Mouse (Mus musculus): ENCODE results near the gene Trim54. TPM values are rescaled to one million over a fixed set of nuclear protein-coding genes. Genes with fewer than 3 reads are reported as not detected.

The Trim54 gene
- total RNA-seq, 2 experiments from 2014 or later, result 139 to 160 TPM

DNA sequence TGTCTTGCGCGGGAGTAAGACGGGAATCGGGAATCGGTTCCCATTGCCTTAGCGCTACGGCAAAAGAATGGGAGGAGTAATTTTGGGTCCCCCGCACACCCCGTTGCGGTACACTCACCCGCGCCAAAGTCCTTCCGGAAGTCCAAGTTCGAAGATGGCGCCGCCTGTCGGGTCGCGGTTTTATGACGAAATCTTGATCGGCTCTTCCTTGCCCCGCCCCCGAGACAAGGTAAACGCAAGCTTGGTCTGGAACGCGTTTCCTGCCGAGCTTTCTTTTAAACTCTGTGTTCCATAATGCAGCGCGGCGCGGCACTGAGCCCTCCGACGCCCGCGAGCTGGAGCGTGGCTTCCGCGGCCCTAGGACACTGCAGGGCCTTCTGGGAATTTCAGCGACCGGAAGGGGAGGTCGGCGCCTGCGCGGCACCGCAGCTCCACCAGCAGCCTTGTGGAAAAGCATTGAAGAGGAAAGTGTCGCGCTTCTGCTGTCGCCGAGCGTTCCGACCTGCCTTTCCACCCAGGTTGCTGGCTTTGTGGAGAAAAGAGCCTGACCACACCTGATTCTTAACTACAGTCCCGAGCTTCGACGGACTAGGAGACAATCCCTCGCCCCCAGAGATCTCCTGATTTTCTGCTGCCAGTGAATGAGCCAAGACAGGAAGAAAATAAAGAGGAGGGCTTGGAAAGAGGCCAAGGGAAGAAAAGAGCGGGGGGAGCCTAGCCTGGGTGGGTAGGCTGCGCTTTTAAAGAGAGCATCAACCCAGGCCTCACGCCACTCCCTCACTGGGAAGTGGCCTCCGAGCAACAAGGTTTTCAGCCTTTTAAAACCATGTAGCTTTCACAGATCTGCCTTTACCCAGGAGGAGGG is 63.5 kb downstream of the Trim54 start, which contains the start of the genes Gm29609 and Gtf3c2:
Gm29609 (minus strand) TSS at position 146 of the 865 bp plus-strand sequence.
Gtf3c2 (minus strand) TSS at position 379 of the 865 bp plus-strand sequence.
- DNase-seq (ENCODE audit: low spot score in 2 of 2), result peak; percentile 87 to 95

DNA sequence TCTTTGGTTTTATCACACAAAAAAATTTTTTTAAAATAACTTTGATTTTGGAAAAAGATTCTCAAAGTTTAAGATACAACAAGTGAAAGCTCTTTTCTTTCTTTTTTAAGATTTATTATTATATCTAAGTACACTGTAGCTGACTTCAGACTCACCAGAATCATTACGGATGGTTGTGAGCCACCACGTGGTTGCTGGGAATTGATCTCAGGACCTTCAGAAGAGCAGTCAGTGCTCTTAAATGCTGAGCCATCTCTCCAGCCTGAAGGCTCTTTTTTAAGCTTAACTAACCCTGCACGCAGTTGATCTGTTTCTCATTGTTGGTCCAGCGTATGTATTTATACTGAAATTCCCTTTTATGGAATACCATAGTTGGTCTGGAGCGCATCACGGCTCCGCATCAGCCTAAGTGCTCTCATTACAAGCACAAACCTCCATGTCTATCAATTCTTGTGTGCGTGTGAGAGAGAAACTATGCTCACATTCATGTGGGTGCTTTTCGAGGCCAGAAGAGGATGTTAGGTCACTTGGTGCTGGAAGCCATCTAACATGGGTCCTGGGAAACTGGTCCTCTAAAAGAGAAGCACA is 64.8 kb downstream of the Trim54 start:
- DNase-seq (ENCODE audit: low spot score in 2 of 2), result no peak

DNA sequence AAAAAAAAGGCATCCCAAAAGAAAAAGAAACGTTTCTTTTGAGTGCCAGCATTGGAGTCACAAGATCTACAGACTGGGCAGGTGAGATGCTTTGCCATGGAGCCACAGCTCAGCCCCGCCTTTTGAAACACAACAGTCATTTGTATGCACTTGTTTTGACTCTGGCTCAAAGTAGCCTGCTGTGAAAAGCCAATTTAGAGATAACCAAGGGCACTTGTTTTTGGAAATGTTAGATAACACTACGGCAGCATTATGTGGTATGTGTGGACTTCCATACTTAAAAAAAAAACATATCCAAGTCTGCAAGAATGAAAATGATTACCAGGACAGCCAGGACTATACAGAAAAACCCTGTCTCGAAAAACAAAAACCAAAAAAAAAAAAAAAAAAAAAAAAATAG is 67.2 kb downstream of the Trim54 start:
- no peak for DNase-seq (ENCODE audit: low spot score in 2 of 2)

Other genes starting within 250 kb of the Trim54 start
- gene Tmem214, start 248.7 kb upstream of the Trim54 start, total RNA-seq (2021), result 10 to 100 TPM; 56.9 to 58.3 TPM
- gene Agbl5, start 228.0 kb upstream of the Trim54 start, total RNA-seq (2021), result 10 to 100 TPM in 1 of 2 experiments, 1 to 10 TPM in 1; 8.3 to 10.0 TPM
- 100 to 1,000 TPM; 171 to 194 TPM for gene Ost4, start 208.9 kb upstream of the Trim54 start, total RNA-seq (2021)
- gene Emilin1, start 203.3 kb upstream of the Trim54 start, total RNA-seq (2021), result 100 to 1,000 TPM in 1 of 2 experiments, 10 to 100 TPM in 1; 86.8 to 104 TPM
- gene Khk, start 195.3 kb upstream of the Trim54 start, total RNA-seq (2021), result 10 to 100 TPM; 26.7 to 29.8 TPM
- 1 to 10 TPM; 9.5 to 10.0 TPM for gene Cgref1, start 171.1 kb upstream of the Trim54 start, total RNA-seq (2021)
- gene Preb, start 156.4 kb upstream of the Trim54 start, total RNA-seq (2021), result 10 to 100 TPM; 97.3 to 99.7 TPM
- under 1 TPM in 1 of 2 experiments, not detected in 1; 0.10 TPM for gene Tcf23, start 148.1 kb upstream of the Trim54 start, total RNA-seq (2021)
- gene Atraid, start 68.4 kb upstream of the Trim54 start, total RNA-seq (2021), result 100 to 1,000 TPM in 1 of 2 experiments, 10 to 100 TPM in 1; 92.4 to 102 TPM
- 10 to 100 TPM in 1 of 2 experiments, 1 to 10 TPM in 1; 8.2 to 13.8 TPM for gene Slc5a6, start 67.8 kb upstream of the Trim54 start, total RNA-seq (2021)
- 10 to 100 TPM; 40.4 to 41.0 TPM for gene Cad, start 61.9 kb upstream of the Trim54 start, total RNA-seq (2021)
- gene Dnajc5g, start 10.4 kb upstream of the Trim54 start, total RNA-seq (2021), result not detected
- not detected for gene Slc30a3, start 8.5 kb upstream of the Trim54 start, total RNA-seq (2021)
- gene Ucn, start 22.1 kb downstream of the Trim54 start, total RNA-seq (2021), result under 1 TPM in 1 of 2 experiments, not detected in 1; 0.62 TPM
- 10 to 100 TPM; 43.4 to 51.8 TPM for gene Mpv17, start 37.5 kb downstream of the Trim54 start, total RNA-seq (2021)
- 1 to 10 TPM; 1.6 to 4.6 TPM for gene Gm29609, start 63.2 kb downstream of the Trim54 start, total RNA-seq (2021)
- gene Gtf3c2, start 63.4 kb downstream of the Trim54 start, total RNA-seq (2021), result 10 to 100 TPM; 39.7 to 47.0 TPM
- gene Snx17, start 76.5 kb downstream of the Trim54 start, total RNA-seq (2021), result 10 to 100 TPM; 80.8 to 83.2 TPM
- 10 to 100 TPM; 33.1 to 42.9 TPM for gene Eif2b4, start 76.7 kb downstream of the Trim54 start, total RNA-seq (2021)
- gene Zfp513, start 85.6 kb downstream of the Trim54 start, total RNA-seq (2021), result 10 to 100 TPM; 12.2 to 13.0 TPM
- 10 to 100 TPM; 55.3 to 63.8 TPM for gene Ppm1g, start 104.0 kb downstream of the Trim54 start, total RNA-seq (2021)
- 100 to 1,000 TPM in 1 of 2 experiments, 10 to 100 TPM in 1; 91.4 to 105 TPM for gene Nrbp1, start 124.2 kb downstream of the Trim54 start, total RNA-seq (2021)
- gene Gm9970, start 124.5 kb downstream of the Trim54 start, total RNA-seq (2021), result under 1 TPM in 1 of 2 experiments, not detected in 1; 0.70 TPM
- gene Krtcap3, start 135.0 kb downstream of the Trim54 start, total RNA-seq (2021), result 1 to 10 TPM; 2.3 to 4.1 TPM
- 10 to 100 TPM; 30.6 to 40.8 TPM for gene Ift172, start 174.4 kb downstream of the Trim54 start, total RNA-seq (2021)
- 10 to 100 TPM; 18.5 to 18.7 TPM for gene Fndc4, start 179.4 kb downstream of the Trim54 start, total RNA-seq (2021)
- under 1 TPM; 0.22 to 0.36 TPM for gene Gckr, start 180.7 kb downstream of the Trim54 start, total RNA-seq (2021)

All from gastrocnemius, postnatal 4 days (tissue).